Mouse (Mus musculus): ENCODE measurements around the gene Aplnr. TPM values are rescaled to one million over a fixed set of nuclear protein-coding genes. Genes with fewer than 3 reads are reported as not detected.

Gene Aplnr
- polyA plus RNA-seq, 1 experiment from 2014 or later = 148 TPM

GRCm38 (mm10) chr2:85123869-85124535 is 12.0 kb upstream of the Aplnr start:
- DNase-seq (peak; percentile 89), ATAC-seq (ENCODE audit: insufficient read depth) (peak; percentile 90)
- H3K36me3 ChIP-seq (ENCODE audit: insufficient read depth) = no peaks in the 10 kb centered on the region
- H3K9me3 ChIP-seq (ENCODE audit: low read depth, low read length) = no peaks in the 10 kb centered on the region
- peak; percentile 92 for TF ChIP-seq CTCF (IDR thresholded peaks at IDR 0.05; ENCODE audit: low read depth)
- no peaks in the 10 kb centered on the region for H3K4me1 ChIP-seq (ENCODE audit: insufficient read depth)
- WGBS = 9% methylated on average over 1 of the region's 1 CpGs
- no peak overlapping the region for H3K27ac ChIP-seq (ENCODE audit: low read depth)
- no peak overlapping the region for H3K9ac ChIP-seq
- H3K4me2 ChIP-seq = no peak overlapping the region
- H3K4me3 ChIP-seq (ENCODE audit: low read depth, low read length) = no peak overlapping the region
- no peaks in the 10 kb centered on the region for H3K27me3 ChIP-seq (ENCODE audit: insufficient read depth, low read length)

GRCm38 (mm10) chr2:85129496-85129971 is 6.5 kb upstream of the Aplnr start:
- Histone ChIP-seq H3K9ac (no peak overlapping the region), H3K4me3 (ENCODE audit: low read depth, low read length) (no peak overlapping the region), H3K27me3 (ENCODE audit: insufficient read depth, low read length) (no peaks in the 10 kb centered on the region), H3K36me3 (ENCODE audit: insufficient read depth) (no peaks in the 10 kb centered on the region), H3K4me1 (ENCODE audit: insufficient read depth) (no peaks in the 10 kb centered on the region), H3K9me3 (ENCODE audit: low read depth, low read length) (no peaks in the 10 kb centered on the region), H3K27ac (ENCODE audit: low read depth) (peak overlapping the region; percentile 66), H3K4me2 (no peak overlapping the region)
- DNase-seq (peak; percentile 65), ATAC-seq (ENCODE audit: insufficient read depth) (peak; percentile 68)
- WGBS = 31% methylated on average over 6 of the region's 6 CpGs
- TF ChIP-seq CTCF (IDR thresholded peaks at IDR 0.05; ENCODE audit: low read depth) = no peak

GRCm38 (mm10) chr2:85131226-85131625 is 4.8 kb upstream of the Aplnr start:
- H3K4me1 ChIP-seq (ENCODE audit: insufficient read depth) = no peaks in the 10 kb centered on the region
- no peak overlapping the region for H3K9ac ChIP-seq
- TF ChIP-seq CTCF (IDR thresholded peaks at IDR 0.05; ENCODE audit: low read depth) = no peak
- H3K9me3 ChIP-seq (ENCODE audit: low read depth, low read length) = no peaks in the 10 kb centered on the region
- no peak overlapping the region for H3K4me3 ChIP-seq (ENCODE audit: low read depth, low read length)
- H3K36me3 ChIP-seq (ENCODE audit: insufficient read depth) = no peaks in the 10 kb centered on the region
- H3K27ac ChIP-seq (ENCODE audit: low read depth) = peak overlapping the region; percentile 50; the same call in 1 of the 2 replicates
- ATAC-seq (ENCODE audit: insufficient read depth) (no peak), DNase-seq (no peak)
- 20% methylated on average over 2 of the region's 2 CpGs for WGBS
- H3K27me3 ChIP-seq (ENCODE audit: insufficient read depth, low read length) = no peaks in the 10 kb centered on the region
- peak overlapping the region; percentile 3; the same call in 1 of the 2 replicates for H3K4me2 ChIP-seq

GRCm38 (mm10) chr2:85131724-85132123 is 4.3 kb upstream of the Aplnr start:
- Histone ChIP-seq H3K4me3 (ENCODE audit: low read depth, low read length) (no peak overlapping the region), H3K4me1 (ENCODE audit: insufficient read depth) (no peaks in the 10 kb centered on the region), H3K27me3 (ENCODE audit: insufficient read depth, low read length) (0 out of 2 replicates have a peak, but pooled peaks cover under 1% of the 10 kb centered on the region), H3K36me3 (ENCODE audit: insufficient read depth) (no peaks in the 10 kb centered on the region), H3K9me3 (ENCODE audit: low read depth, low read length) (no peaks in the 10 kb centered on the region), H3K9ac (no peak overlapping the region), H3K4me2 (no peak overlapping the region), H3K27ac (ENCODE audit: low read depth) (0 out of 2 replicates have a peak overlapping the region, but pooled peaks have one; percentile 7)
- peak; percentile 66 for ATAC-seq (ENCODE audit: insufficient read depth)
- DNase-seq = peak; percentile 61
- WGBS = 5% methylated on average over 1 of the region's 1 CpGs
- TF ChIP-seq CTCF (IDR thresholded peaks at IDR 0.05; ENCODE audit: low read depth) = no peak

- no peak for TF ChIP-seq CTCF (IDR thresholded peaks at IDR 0.05; ENCODE audit: low read depth)
- peak overlapping the region; percentile 7; the same call in 1 of the 2 replicates for H3K27ac ChIP-seq (ENCODE audit: low read depth)
- 24% methylated on average over 2 of the region's 2 CpGs for WGBS
- H3K9me3 ChIP-seq (ENCODE audit: low read depth, low read length) = no peaks in the 10 kb centered on the region
- H3K4me1 ChIP-seq (ENCODE audit: insufficient read depth) = no peaks in the 10 kb centered on the region
- no peak for ATAC-seq (ENCODE audit: insufficient read depth)
- H3K27me3 ChIP-seq (ENCODE audit: insufficient read depth, low read length) = 0 out of 2 replicates have a peak, but pooled peaks cover 5% of the 10 kb centered on the region
- DNase-seq = no peak
- no peaks in the 10 kb centered on the region for H3K36me3 ChIP-seq (ENCODE audit: insufficient read depth)
- H3K4me2 ChIP-seq = no peak overlapping the region
- no peak overlapping the region for H3K4me3 ChIP-seq (ENCODE audit: low read depth, low read length)
- H3K9ac ChIP-seq = no peak overlapping the region
Observed at GRCm38 (mm10) chr2:85132204-85132603, 3.8 kb upstream of the Aplnr start.

GRCm38 (mm10) chr2:85135099-85135498 is 926 bp upstream of the Aplnr start:
- H3K9me3 ChIP-seq (ENCODE audit: low read depth, low read length) = no peaks in the 10 kb centered on the region
- H3K27me3 ChIP-seq (ENCODE audit: insufficient read depth, low read length) = 0 out of 2 replicates have a peak, but pooled peaks cover 5% of the 10 kb centered on the region
- H3K36me3 ChIP-seq (ENCODE audit: insufficient read depth) = no peaks in the 10 kb centered on the region
- H3K27ac ChIP-seq (ENCODE audit: low read depth) = no peak overlapping the region
- H3K4me2 ChIP-seq = no peak overlapping the region
- TF ChIP-seq CTCF (IDR thresholded peaks at IDR 0.05; ENCODE audit: low read depth) = no peak
- 24% methylated on average over 1 of the region's 1 CpGs for WGBS
- no peak for ATAC-seq (ENCODE audit: insufficient read depth)
- no peak overlapping the region for H3K9ac ChIP-seq
- no peak overlapping the region for H3K4me3 ChIP-seq (ENCODE audit: low read depth, low read length)
- DNase-seq = no peak
- no peaks in the 10 kb centered on the region for H3K4me1 ChIP-seq (ENCODE audit: insufficient read depth)

- Histone ChIP-seq H3K4me1 (ENCODE audit: insufficient read depth) (no peaks in the 10 kb centered on the region), H3K27me3 (ENCODE audit: insufficient read depth, low read length) (0 out of 2 replicates have a peak, but pooled peaks cover 5% of the 10 kb centered on the region), H3K9ac (peak overlapping the region; percentile 51), H3K9me3 (ENCODE audit: low read depth, low read length) (no peaks in the 10 kb centered on the region), H3K4me2 (no peak overlapping the region), H3K27ac (ENCODE audit: low read depth) (peak overlapping the region; percentile 61; the same call in 1 of the 2 replicates), H3K36me3 (ENCODE audit: insufficient read depth) (no peaks in the 10 kb centered on the region), H3K4me3 (ENCODE audit: low read depth, low read length) (peak overlapping the region; percentile 37)
- TF ChIP-seq CTCF (IDR thresholded peaks at IDR 0.05; ENCODE audit: low read depth) = no peak
- no peak for DNase-seq
- WGBS = 58% methylated on average over 21 of the region's 21 CpGs
- no peak for ATAC-seq (ENCODE audit: insufficient read depth)
Observed at GRCm38 (mm10) chr2:85136831-85137520, 951 bp downstream of the Aplnr start.

Data from lung, embryonic 14.5 days (tissue).